Mouse (Mus musculus): ENCODE measurements around the gene Gm5148. TPM values are rescaled to one million over a fixed set of nuclear protein-coding genes. Genes with fewer than 3 reads are reported as not detected.
A peak's percentile ranks its signal among the peaks of the same experiment; 100 is the strongest.

Gm5148 gene
- 4.7 and 5.8 TPM in 2 replicates for polyA plus RNA-seq (2015; fragmentation: Nextera tagmentation; extraction: Ambion mirVana)

DNA sequence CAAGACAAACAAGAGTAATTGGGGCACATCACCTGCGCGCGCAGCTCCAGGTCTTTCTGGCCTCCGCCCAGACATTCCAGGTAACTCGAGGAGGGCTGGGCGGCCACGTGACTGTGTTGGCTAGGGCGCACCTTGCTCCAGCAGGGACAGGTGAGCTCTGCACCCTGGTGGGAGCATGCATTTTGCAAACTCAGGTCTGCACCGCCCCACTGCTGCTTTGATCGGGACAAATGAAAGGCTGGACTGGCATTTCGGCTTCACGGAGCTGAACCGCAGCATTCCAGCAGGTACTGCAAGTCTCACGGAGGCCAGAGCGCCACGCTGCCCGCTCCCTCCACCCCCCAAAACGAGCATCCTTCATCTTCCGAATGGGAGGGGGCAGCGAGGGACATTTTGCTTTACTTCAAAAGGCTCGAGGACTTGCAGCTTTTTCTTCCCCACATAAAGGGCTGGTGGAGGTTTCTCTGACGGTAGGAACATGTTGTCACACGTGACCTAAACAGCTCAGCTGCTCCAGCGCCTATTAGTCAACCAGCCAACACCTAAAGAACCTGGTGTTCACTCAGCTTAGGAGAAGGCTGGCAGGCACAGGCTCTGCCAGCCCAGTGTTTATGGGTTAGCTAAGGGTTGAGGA is at the start of gene Gm5148:
Gene Gm5148, minus strand, starts transcription at position 320 of the 634 bp plus-strand sequence.
- H3K4me1 ChIP-seq = peaks cover 45% of the 10 kb centered on the region
- peak within 1 kb of the TSS; percentile 27 for H3K4me3 ChIP-seq
- ATAC-seq (ENCODE audit: borderline replicate concordance, extremely low read depth, low FRiP score, low TSS enrichment) = peak; percentile 87
- peaks cover 18% of the 10 kb centered on the region; the same call in 1 of the 2 replicates for H3K27me3 ChIP-seq
- H3K9me3 ChIP-seq = no peaks in the 10 kb centered on the region
- no peaks in the 10 kb centered on the region for H3K36me3 ChIP-seq
- 5% methylated on average over 24 of the region's 24 CpGs for WGBS
- H3K27ac ChIP-seq = peak within 1 kb of the TSS; percentile 94
- H3K4me2 ChIP-seq = peak within 1 kb of the TSS; percentile 50
- peak within 1 kb of the TSS; percentile 31 for H3K9ac ChIP-seq

DNA sequence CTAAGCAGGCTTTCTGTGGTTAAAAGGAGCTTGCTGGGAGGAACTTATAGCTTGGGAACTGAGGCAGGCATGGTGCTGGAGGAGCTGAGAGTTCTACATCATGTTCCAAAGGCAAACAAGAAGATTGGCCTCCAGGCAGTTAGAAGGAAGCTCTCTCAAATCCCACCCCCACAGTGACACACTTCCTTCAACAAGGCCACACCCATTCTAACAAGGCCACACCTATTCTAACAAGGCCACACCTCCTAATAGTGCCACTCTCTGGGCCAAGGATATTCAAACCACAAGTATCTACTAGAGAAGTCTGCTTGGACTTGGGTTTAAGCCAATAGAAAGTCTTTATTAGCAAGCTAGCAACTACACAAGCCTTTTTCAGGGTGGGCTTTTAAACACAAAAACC is 46.7 kb upstream of the Gm5148 start:
- Histone ChIP-seq H3K9ac (no peak overlapping the region), H3K9me3 (no peaks in the 10 kb centered on the region), H3K4me2 (no peak overlapping the region), H3K27ac (no peak overlapping the region), H3K36me3 (no peaks in the 10 kb centered on the region), H3K4me1 (peaks cover 24% of the 10 kb centered on the region), H3K4me3 (no peak overlapping the region), H3K27me3 (no peaks in the 10 kb centered on the region)
- ATAC-seq (ENCODE audit: borderline replicate concordance, extremely low read depth, low FRiP score, low TSS enrichment) = no peak

DNA sequence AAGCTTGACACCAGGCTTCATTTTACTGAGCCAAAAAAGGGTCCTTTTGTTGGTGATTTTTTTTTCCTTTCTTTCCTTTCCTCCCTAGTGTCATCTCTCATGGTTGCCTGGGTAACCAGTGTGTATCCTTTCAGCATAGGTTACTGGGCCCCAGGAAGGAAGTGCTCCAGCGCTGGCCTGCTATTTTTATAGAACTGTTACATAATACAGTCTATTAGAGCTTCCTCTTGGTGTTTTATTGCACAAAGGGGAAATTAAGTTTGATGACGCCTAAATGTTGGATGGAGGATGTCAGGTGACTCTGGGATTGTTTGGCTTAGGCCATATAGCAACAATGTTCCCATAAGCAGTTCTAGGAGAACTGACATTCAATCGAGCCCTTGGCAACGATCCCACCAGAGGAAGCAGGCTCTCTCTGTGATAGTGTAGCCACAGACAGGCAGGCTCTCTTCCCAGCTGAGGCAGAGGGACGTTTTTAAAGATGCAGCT is 45.0 kb upstream of the Gm5148 start:
- WGBS = 1% methylated on average over 5 of the region's 5 CpGs
- H3K36me3 ChIP-seq = no peaks in the 10 kb centered on the region
- H3K4me1 ChIP-seq = peaks cover 24% of the 10 kb centered on the region
- H3K27me3 ChIP-seq = no peaks in the 10 kb centered on the region
- no peaks in the 10 kb centered on the region for H3K9me3 ChIP-seq
- H3K27ac ChIP-seq = peak overlapping the region; percentile 64
- H3K4me2 ChIP-seq = peak overlapping the region; percentile 11; the same call in 1 of the 2 replicates
- no peak overlapping the region for H3K4me3 ChIP-seq
- no peak overlapping the region for H3K9ac ChIP-seq
- peak; percentile 74 for ATAC-seq (ENCODE audit: borderline replicate concordance, extremely low read depth, low FRiP score, low TSS enrichment)

DNA sequence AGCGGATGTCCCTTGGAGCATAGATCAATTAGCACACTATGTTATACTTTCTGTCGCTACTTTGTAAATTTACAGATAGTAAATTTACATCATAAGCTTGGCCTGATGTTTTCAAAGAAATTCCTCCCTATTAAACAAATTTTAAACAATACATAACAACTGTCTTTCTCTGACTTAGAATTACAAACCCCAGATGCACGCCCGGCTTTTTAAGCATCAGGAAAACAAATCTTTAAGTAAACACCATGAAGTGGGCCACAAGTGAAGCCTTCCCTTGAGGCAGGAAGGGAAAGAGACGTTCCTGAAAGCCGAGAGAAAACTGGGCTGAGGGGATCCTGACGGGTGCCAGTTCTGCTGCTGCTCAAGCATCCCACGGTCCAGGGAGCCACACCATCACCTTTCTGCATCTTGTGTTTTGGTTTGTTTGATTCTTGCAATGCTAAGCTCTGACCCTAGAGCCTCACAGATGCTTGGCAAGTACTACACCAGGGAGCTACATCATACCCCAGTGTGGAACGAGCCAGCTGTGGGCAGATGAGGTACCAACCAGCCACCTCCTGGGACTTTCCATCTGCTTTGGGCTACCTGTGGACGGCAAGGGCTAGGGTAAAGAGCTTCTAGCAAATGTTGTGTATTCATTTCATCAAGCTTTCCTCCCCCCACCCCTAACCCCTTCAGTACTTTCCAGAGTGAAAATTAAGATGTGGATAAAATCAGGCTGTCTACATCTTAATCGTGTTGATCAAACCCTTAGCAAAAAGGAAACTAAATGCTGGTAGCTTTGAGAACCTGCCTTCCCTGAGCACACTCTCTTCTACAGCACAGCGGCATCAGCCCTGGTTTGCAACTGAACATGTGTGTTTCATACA is 43.1 kb upstream of the Gm5148 start:
- Histone ChIP-seq H3K27ac (peak overlapping the region; percentile 37; the same call in 1 of the 2 replicates), H3K4me3 (no peak overlapping the region), H3K4me1 (peaks cover 24% of the 10 kb centered on the region), H3K9me3 (no peaks in the 10 kb centered on the region), H3K9ac (no peak overlapping the region), H3K27me3 (no peaks in the 10 kb centered on the region), H3K4me2 (no peak overlapping the region), H3K36me3 (no peaks in the 10 kb centered on the region)
- 34% methylated on average over 12 of the region's 12 CpGs for WGBS
- ATAC-seq (ENCODE audit: borderline replicate concordance, extremely low read depth, low FRiP score, low TSS enrichment) = no peak

DNA sequence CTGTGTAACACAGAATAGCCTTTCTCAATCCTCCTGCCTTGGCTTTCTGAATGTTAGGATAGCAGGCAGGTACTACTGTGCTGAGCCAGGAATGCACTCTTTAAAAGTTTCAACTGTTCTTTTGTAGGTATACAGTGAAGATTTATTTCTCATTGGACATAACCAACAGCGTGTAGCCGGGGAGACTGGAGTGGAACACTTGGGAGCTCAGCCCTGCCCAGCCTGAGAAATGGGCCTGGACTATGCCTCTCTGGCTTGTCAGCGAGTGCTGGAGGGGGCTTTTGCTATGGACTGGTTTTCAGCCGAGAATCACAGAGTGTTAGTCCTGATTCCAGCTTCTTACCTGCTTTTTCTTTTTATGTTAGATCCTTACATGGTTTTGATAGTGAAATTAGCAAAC is 42.3 kb upstream of the Gm5148 start:
- no peak for ATAC-seq (ENCODE audit: borderline replicate concordance, extremely low read depth, low FRiP score, low TSS enrichment)
- Histone ChIP-seq H3K4me2 (no peak overlapping the region), H3K36me3 (no peaks in the 10 kb centered on the region), H3K27me3 (no peaks in the 10 kb centered on the region), H3K9me3 (no peaks in the 10 kb centered on the region), H3K4me3 (no peak overlapping the region), H3K27ac (peak overlapping the region; percentile 37), H3K9ac (no peak overlapping the region), H3K4me1 (peaks cover 24% of the 10 kb centered on the region)
- WGBS = 31% methylated on average over 4 of the region's 4 CpGs

DNA sequence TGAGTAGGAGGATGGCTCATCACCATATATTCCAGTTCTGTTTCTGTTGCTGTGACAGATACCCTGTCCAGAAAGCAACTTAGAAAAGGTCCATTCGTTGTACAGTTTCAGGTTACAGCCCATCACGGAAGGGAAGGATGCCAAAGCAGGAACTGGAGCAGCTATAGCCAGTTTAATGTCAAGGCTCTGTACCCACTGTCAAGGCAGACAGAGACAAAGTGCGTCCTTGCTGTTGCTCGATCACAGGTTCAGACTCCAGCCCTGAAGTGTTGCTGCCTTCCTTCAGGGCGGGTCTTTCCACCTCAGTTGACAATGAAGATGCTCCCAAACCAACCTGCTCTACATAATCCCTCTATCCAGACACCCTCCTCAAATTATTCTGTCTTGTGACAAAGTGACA is 41.7 kb upstream of the Gm5148 start:
- H3K27ac ChIP-seq = no peak overlapping the region
- H3K27me3 ChIP-seq = no peaks in the 10 kb centered on the region
- ATAC-seq (ENCODE audit: borderline replicate concordance, extremely low read depth, low FRiP score, low TSS enrichment) = no peak
- WGBS = 71% methylated on average over 5 of the region's 5 CpGs
- no peaks in the 10 kb centered on the region for H3K9me3 ChIP-seq
- no peak overlapping the region for H3K4me2 ChIP-seq
- H3K4me3 ChIP-seq = no peak overlapping the region
- no peaks in the 10 kb centered on the region for H3K36me3 ChIP-seq
- H3K9ac ChIP-seq = no peak overlapping the region
- peaks cover 26% of the 10 kb centered on the region for H3K4me1 ChIP-seq

DNA sequence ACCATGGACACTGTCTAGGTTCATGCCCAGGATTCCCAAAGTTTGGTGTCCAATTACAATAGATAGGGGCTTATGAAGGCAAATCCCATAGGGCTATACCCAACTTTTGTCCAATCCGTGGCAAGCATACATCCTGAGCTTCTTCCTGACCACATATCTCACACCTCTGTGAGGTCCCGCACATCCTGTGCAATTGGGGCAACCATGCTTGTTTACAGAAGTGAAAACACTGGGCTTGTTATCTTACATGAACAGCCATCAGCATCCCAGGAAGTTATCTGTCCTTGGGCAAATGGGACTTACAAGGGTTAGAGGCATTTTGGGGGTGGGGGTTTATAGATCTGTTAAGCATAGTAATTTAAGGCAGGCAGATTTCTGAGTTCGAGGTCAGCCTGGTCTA is 41.0 kb upstream of the Gm5148 start:
- H3K4me3 ChIP-seq = no peak overlapping the region

DNA sequence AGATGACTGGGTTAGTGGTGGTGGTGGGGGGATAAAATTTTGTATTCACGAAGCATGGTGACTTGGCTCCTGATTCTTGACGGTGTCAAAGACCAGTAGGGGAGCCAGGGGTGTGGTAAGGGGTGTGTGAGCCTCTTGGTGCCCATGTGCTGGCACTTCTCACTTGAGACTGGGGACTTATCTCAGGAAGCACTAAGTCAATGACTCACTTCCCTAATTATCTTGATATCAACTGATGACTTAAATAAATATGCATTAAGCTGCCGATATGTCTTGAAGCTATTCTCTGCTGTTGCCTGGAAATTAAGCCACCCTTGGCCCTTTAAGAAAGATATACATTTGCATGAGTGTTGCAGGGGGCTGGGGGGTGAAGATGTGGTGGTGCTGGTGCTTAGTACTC is 38.0 kb upstream of the Gm5148 start:
- ATAC-seq (ENCODE audit: borderline replicate concordance, extremely low read depth, low FRiP score, low TSS enrichment) = no peak
- H3K27ac ChIP-seq = no peak overlapping the region
- 74% methylated on average over 3 of the region's 3 CpGs for WGBS

More for the DNA sequence above, 41.0 kb upstream of the Gm5148 start:
- Histone ChIP-seq H3K36me3 (no peaks in the 10 kb centered on the region), H3K27ac (no peak overlapping the region), H3K9me3 (no peaks in the 10 kb centered on the region), H3K4me2 (no peak overlapping the region), H3K27me3 (no peaks in the 10 kb centered on the region), H3K4me1 (peaks cover 30% of the 10 kb centered on the region), H3K9ac (no peak overlapping the region)
- 69% methylated on average over 3 of the region's 3 CpGs for WGBS
- no peak for ATAC-seq (ENCODE audit: borderline replicate concordance, extremely low read depth, low FRiP score, low TSS enrichment)

DNA sequence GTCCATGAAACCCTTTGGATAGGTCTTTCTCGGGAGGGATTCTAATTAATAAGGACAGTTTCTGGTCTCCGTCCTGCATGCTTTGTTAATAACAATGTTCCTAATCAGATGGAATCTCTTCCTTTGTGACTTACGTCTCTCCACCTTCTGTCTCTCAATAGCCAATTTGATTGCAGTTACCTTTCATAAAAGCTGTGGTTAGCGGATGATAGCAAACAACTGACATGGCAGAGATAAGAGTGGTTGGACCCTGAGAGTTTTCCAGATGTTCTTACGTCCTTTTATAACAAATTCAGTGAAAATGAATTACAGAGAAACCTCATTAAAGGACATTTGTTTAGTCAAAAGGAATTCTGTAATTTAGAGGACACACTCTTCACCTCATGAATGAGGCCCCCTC is 37.5 kb upstream of the Gm5148 start:
- H3K4me2 ChIP-seq = no peak overlapping the region

More for the DNA sequence above, 38.0 kb upstream of the Gm5148 start:
- Histone ChIP-seq H3K4me1 (peaks cover 22% of the 10 kb centered on the region), H3K9me3 (no peaks in the 10 kb centered on the region), H3K4me3 (no peak overlapping the region), H3K27me3 (no peaks in the 10 kb centered on the region), H3K36me3 (no peaks in the 10 kb centered on the region), H3K4me2 (no peak overlapping the region), H3K9ac (no peak overlapping the region)

DNA sequence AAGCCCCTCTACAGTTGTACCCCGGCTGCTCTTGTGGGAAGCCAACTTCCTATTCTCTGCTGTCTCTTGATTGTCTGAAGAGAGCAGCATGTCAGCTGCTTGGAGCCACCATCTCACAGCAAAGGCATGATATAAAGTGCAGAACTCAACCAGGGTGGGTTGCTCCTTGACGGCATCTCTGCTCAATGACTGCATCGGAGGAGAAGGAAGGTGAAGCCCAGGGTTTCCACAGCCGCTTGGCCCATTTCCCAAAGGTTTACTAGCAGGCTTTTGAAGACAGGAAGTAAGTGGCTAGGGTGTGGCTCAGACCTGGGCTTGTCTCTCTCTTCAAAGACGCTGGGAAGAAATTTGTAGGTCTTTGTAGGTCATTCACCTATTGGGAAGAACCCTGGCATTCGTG is 36.6 kb upstream of the Gm5148 start:
- Histone ChIP-seq H3K27ac (no peak overlapping the region), H3K9me3 (no peaks in the 10 kb centered on the region), H3K27me3 (no peaks in the 10 kb centered on the region), H3K4me3 (no peak overlapping the region), H3K9ac (no peak overlapping the region), H3K4me1 (peaks cover 19% of the 10 kb centered on the region), H3K36me3 (no peaks in the 10 kb centered on the region), H3K4me2 (no peak overlapping the region)
- WGBS = 66% methylated on average over 6 of the region's 6 CpGs
- ATAC-seq (ENCODE audit: borderline replicate concordance, extremely low read depth, low FRiP score, low TSS enrichment) = no peak

More for the DNA sequence above, 37.5 kb upstream of the Gm5148 start:
- H3K9me3 ChIP-seq = no peaks in the 10 kb centered on the region
- 71% methylated on average over 5 of the region's 5 CpGs for WGBS
- no peak for ATAC-seq (ENCODE audit: borderline replicate concordance, extremely low read depth, low FRiP score, low TSS enrichment)
- H3K9ac ChIP-seq = no peak overlapping the region
- H3K27me3 ChIP-seq = no peaks in the 10 kb centered on the region
- no peak overlapping the region for H3K4me3 ChIP-seq
- no peaks in the 10 kb centered on the region for H3K36me3 ChIP-seq
- H3K4me1 ChIP-seq = peaks cover 19% of the 10 kb centered on the region
- no peak overlapping the region for H3K27ac ChIP-seq

DNA sequence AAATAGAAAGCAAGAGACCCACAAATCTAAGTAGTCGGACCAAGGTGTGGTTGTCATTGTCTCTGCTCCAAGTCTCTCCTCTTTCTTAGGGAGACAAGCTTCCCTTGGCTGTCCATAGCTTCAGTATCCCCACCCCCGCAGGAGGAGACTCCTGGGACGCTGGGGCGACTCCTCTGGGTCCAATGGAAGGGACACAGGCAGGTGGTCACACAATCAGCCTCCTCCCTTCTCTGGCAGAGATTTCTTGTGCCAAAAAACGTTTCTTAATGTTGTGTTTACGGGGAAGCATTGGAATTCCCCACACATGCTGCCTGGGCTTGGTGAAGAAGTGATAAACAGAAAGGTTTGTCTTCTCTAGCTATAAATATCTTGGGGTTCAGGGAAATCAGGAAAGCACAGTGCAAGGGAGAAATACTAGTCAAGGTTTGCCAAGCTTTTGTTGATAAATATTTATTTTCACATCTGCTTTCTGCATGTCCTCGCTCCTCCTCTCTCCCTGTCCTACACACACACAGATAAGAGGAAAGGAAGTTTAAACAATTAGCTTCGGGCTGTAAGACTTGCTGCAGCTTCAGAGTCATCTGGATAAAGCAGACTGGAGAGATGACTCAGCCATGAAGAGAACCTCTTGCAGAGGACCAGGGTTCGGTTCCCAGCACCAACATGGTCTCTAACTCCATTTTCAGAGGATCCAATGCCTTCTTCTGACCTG is 34.5 kb upstream of the Gm5148 start:
- 24% methylated on average over 9 of the region's 9 CpGs for WGBS
- Histone ChIP-seq H3K9ac (no peak overlapping the region), H3K27me3 (no peaks in the 10 kb centered on the region), H3K36me3 (no peaks in the 10 kb centered on the region), H3K27ac (peak overlapping the region; percentile 61), H3K9me3 (no peaks in the 10 kb centered on the region), H3K4me2 (peak overlapping the region; percentile 44), H3K4me1 (peaks cover 19% of the 10 kb centered on the region), H3K4me3 (no peak overlapping the region)
- peak; percentile 53; the same call in 1 of the 2 replicates for ATAC-seq (ENCODE audit: borderline replicate concordance, extremely low read depth, low FRiP score, low TSS enrichment)
